Mouse (Mus musculus) cortical plate, adult 2 months (tissue): ENCODE data around the gene Mapk6.

ENCODE experiments used
- CTCF ChIP-seq: fragments of 200-500 bp; IDR thresholded peaks from 2 replicates; pipeline ENCODE4 v1.5.1; 2011; ENCODE audit warnings: mild to moderate bottlenecking, control low read depth, low read length; ENCODE audit not compliant: insufficient read depth; ENCODE audit errors: extremely low read depth
- POLR2A ChIP-seq: fragments of 200-500 bp; IDR thresholded peaks from 2 replicates; pipeline ENCODE4 v1.6.1; 2011; ENCODE audit warnings: mild to moderate bottlenecking, low read length, control low read depth; ENCODE audit not compliant: insufficient read depth; ENCODE audit errors: extremely low read depth

DNA sequence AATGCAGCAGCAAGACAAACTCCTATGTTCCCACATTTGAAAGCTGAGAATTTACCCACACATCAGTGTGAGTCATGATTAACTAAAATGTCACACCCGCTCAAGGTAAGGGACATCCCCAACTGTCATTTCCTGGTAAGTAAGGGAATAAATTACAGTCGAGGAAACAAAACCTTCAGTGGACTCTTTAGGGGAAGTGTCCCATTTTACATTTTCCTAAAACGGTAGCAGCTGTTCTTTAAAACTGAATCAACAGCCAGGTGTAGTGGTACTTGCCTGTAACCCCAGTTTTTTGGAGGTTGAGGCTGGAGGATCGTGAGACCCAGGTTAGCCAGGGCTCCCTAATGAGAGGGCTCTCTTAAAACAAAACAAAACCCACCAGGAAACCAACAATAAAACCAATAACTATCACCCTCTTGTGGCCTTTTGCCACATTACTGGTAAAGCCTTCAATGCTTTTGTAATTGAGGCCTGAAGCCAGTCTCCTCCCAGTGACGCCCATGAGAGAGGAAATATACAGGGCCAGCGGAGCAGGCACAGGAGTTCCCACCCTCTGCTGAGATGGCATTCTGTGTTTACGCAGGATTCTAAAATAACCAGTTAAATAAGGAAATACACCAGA lies 24.5 kb upstream of the Mapk6 start:
- TF ChIP-seq CTCF = peak; percentile 16; the same call in 1 of the 2 replicates
- no peak for TF ChIP-seq POLR2A
